Mouse (Mus musculus) G1E (cell line): ENCODE data around the gene Fam78a.

ENCODE experiments used
- CTCF ChIP-seq: IDR thresholded peaks from 2 replicates; pipeline ENCODE4 v1.5.1; 2012; ENCODE audit warnings: low read depth, low read length, inconsistent platforms, mixed read lengths
- TAL1 ChIP-seq: conservative IDR thresholded peaks from 2 replicates; pipeline ENCODE4 v1.6.1; 2012; ENCODE audit warnings: low read depth, low read length, inconsistent platforms, mixed read lengths

GRCm38 (mm10) chr2:32112548-32112947 is 27.9 kb upstream of the Fam78a start:
- TF ChIP-seq CTCF (no peak), TAL1 (no peak)
